Mouse (Mus musculus) intestine, embryonic 15.5 days (tissue): ENCODE data around the gene Rgs10. TPM values are rescaled to one million over a fixed set of nuclear protein-coding genes. Genes with fewer than 3 reads are reported as not detected.
A peak's percentile ranks its signal among the peaks of the same experiment; 100 is the strongest.

Experiments
- ATAC-seq: fragments of 200-750 bp; cut with Nextera tagmentation; 2 replicates; pipeline ENCODE4 v1.8.0; 2017; ENCODE audit warnings: moderate TSS enrichment, moderate library complexity
- H3K27ac ChIP-seq: fragments of 300-500 bp; sonication (generic); 2 replicates; pipeline ENCODE4 v1.5.1; 2015; ENCODE audit warnings: mild to moderate bottlenecking, inconsistent platforms
- H3K27me3 ChIP-seq: fragments of 300-500 bp; sonication (generic); replicated peaks from 2 replicates; pipeline ENCODE4 v1.6.1; 2015; ENCODE audit warnings: inconsistent platforms
- H3K36me3 ChIP-seq: fragments of 300-500 bp; sonication (generic); 2 replicates; pipeline ENCODE4 v1.6.1; 2015; ENCODE audit warnings: inconsistent platforms
- H3K4me1 ChIP-seq: fragments of 300-500 bp; sonication (generic); replicated peaks from 2 replicates; pipeline ENCODE4 v1.6.1; 2015; ENCODE audit warnings: inconsistent platforms
- H3K4me2 ChIP-seq: fragments of 300-500 bp; sonication (generic); replicated peaks from 2 replicates; pipeline ENCODE4 v1.6.1; 2015; ENCODE audit warnings: mild to moderate bottlenecking, inconsistent platforms
- H3K4me3 ChIP-seq: fragments of 300-500 bp; sonication (generic); replicated peaks from 2 replicates; pipeline ENCODE4 v1.5.1; 2015; ENCODE audit warnings: inconsistent platforms
- H3K9ac ChIP-seq: fragments of 300-500 bp; sonication (generic); 2 replicates; pipeline ENCODE4 v1.6.1; 2015; ENCODE audit warnings: inconsistent platforms
- H3K9me3 ChIP-seq: fragments of 300-500 bp; sonication (generic); 2 replicates; pipeline ENCODE4 v1.6.1; 2016; ENCODE audit warnings: inconsistent platforms
- WGBS: fragments of 180-500 bp; shearing (Covaris S2); methylation state at CpG from one replicate; pipeline ENCODE4 v1.1.7; 2015; 5-methylcytosine and 5-hydroxymethylcytosine counted together
- polyA plus RNA-seq: library from polyadenylated mRNA; unstranded; fragments of >200 nt; fragmentation: Nextera tagmentation; extraction: Ambion mirVana; gene quantifications from 2 replicates; pipeline ENCODE4 v1.2.1, GENCODE M21; 2015

Gene Rgs10
- 26.4 and 30.5 TPM in 2 replicates for polyA plus RNA-seq

DNA sequence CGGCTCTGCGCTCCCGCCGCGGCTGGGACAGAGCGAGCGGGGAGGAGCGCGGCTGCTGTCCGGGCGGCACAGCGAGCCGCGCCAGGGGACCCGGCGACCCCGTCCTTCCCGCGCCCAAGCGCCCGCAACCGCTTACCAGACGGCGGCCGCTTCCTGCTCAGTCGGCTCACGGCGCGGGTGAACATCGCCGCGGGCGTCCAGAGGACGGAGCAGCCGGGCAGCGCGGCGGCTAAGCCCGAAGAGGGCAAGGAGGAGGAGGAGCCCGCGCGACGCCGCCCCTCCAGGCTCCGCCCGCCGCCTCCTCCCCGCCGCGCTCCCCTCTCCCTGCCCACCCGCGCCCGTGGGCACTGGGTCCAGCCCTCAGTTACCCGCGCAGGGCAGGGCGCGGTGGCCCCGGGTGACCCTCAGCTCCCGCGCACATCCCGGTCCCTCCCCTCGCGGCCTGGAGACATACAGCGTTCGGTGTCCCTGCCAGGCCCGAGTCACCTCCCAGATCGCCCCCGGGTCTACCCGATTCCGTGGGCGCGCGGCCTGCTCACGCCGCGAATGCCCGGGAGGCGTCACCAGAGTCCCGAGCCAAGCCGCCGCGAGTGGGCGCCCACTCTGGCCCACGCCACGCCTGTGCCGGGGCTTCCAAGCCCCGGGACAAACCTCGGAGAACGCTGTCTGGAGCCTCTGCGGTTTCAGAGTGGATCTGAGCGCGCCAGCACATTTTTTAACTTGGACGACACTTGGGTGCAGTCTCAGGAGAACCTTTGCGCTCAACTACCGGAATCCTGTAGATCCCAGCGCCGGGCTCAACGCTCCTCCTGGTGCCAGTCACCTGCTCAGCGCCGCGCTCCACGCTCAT is at the start of gene Rgs10:
Rgs10 (minus strand) TSS at position 829 of the 850 bp plus-strand sequence.
- Histone ChIP-seq H3K4me1 (peaks cover 16% of the 10 kb centered on the region), H3K27me3 (peaks cover 39% of the 10 kb centered on the region), H3K27ac (no peak within 1 kb of the TSS), H3K9ac (peak within 1 kb of the TSS; percentile 65), H3K36me3 (no peaks in the 10 kb centered on the region), H3K4me3 (peak within 1 kb of the TSS; percentile 62), H3K9me3 (no peaks in the 10 kb centered on the region), H3K4me2 (peak within 1 kb of the TSS; percentile 99)
- ATAC-seq: peak; percentile 94
- WGBS: under 1% methylated on average over 97 of the region's 102 CpGs

GRCm38 (mm10) chr7:128462406-128462805 is 43.8 kb upstream of the Rgs10 start:
- peak overlapping the region; percentile 86 for H3K4me2 ChIP-seq
- no peaks in the 10 kb centered on the region for H3K36me3 ChIP-seq
- H3K4me1 ChIP-seq: peaks cover 10% of the 10 kb centered on the region; the same call in 1 of the 2 replicates
- H3K9me3 ChIP-seq: no peaks in the 10 kb centered on the region
- H3K27me3 ChIP-seq: no peaks in the 10 kb centered on the region
- peak overlapping the region; percentile 51; the same call in 1 of the 2 replicates for H3K9ac ChIP-seq
- H3K4me3 ChIP-seq: peak overlapping the region; percentile 67
- WGBS: 71% methylated on average over 5 of the region's 5 CpGs
- H3K27ac ChIP-seq: no peak overlapping the region
- ATAC-seq: no peak

GRCm38 (mm10) chr7:128461285-128462215 is 43.0 kb upstream of the Rgs10 start, which contains the start of gene Tial1:
Gene Tial1 (minus strand): TSS chr7:128461717.
- Histone ChIP-seq H3K4me1 (peaks cover 10% of the 10 kb centered on the region; the same call in 1 of the 2 replicates), H3K27ac (peak within 1 kb of the TSS; percentile 98), H3K4me3 (peak within 1 kb of the TSS; percentile 67), H3K4me2 (peak within 1 kb of the TSS; percentile 86), H3K9me3 (no peaks in the 10 kb centered on the region), H3K27me3 (no peaks in the 10 kb centered on the region), H3K9ac (peak within 1 kb of the TSS; percentile 82), H3K36me3 (no peaks in the 10 kb centered on the region)
- ATAC-seq: peak; percentile 99
- WGBS: under 1% methylated on average over 69 of the region's 69 CpGs

- WGBS: 0% methylated on average over 22 of the region's 23 CpGs
- H3K4me2 ChIP-seq: peak overlapping the region; percentile 86
- peak overlapping the region; percentile 82 for H3K9ac ChIP-seq
- H3K27me3 ChIP-seq: no peaks in the 10 kb centered on the region
- peaks cover 10% of the 10 kb centered on the region; the same call in 1 of the 2 replicates for H3K4me1 ChIP-seq
- ATAC-seq: peak; percentile 46; the same call in 1 of the 2 replicates
- peak overlapping the region; percentile 98 for H3K27ac ChIP-seq
- no peaks in the 10 kb centered on the region for H3K9me3 ChIP-seq
- H3K4me3 ChIP-seq: peak overlapping the region; percentile 67
- no peaks in the 10 kb centered on the region for H3K36me3 ChIP-seq
Measured at GRCm38 (mm10) chr7:128460865-128461228, 42.3 kb upstream of the Rgs10 start.

DNA sequence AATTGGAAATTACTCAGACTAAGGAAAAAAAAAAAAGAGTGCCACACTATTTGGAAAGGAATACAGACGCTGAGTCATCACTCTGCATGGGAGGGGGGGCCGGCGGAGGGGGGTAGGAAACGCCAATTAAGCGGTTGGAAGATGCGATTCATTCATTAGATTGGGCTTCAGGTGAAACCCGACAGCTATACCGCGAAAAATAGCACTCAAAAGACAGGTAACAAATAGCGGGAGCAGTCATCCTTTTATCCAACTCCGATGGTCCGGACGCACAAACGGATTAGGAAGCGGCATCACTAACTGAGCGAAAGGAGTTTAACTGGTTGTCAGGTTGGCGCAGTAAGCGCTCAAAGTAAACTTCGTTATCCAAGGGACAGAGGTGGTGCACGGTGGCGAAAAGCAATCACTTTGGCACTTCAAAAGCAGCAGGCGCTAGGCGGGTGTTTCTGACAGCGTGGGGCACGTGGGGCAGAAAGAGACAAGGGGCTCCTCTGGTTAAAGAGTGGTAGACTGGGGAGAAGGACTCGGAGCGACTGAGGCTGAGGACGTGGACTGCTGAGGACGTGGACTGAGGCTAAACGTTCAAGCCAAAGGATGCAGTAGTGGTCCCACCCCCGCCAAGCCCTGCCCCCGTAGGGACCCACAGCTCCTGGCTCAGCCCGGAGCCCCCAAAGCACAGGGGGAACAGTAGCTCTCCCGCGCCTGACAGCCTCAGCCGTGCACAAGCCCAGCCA is 41.7 kb upstream of the Rgs10 start:
- Histone ChIP-seq H3K27ac (peak overlapping the region; percentile 98), H3K4me1 (peaks cover 10% of the 10 kb centered on the region; the same call in 1 of the 2 replicates), H3K4me3 (peak overlapping the region; percentile 67), H3K27me3 (no peaks in the 10 kb centered on the region), H3K9me3 (no peaks in the 10 kb centered on the region), H3K36me3 (no peaks in the 10 kb centered on the region), H3K9ac (peak overlapping the region; percentile 82), H3K4me2 (peak overlapping the region; percentile 86)
- ATAC-seq: peak; percentile 1; the same call in 1 of the 2 replicates
- WGBS: under 1% methylated on average over 36 of the region's 36 CpGs

- no peak for ATAC-seq
- H3K4me3 ChIP-seq: peak overlapping the region; percentile 67
- H3K9me3 ChIP-seq: no peaks in the 10 kb centered on the region
- WGBS: 14% methylated on average over 4 of the region's 4 CpGs
- peak overlapping the region; percentile 86 for H3K4me2 ChIP-seq
- H3K27ac ChIP-seq: no peak overlapping the region
- H3K4me1 ChIP-seq: peaks cover 10% of the 10 kb centered on the region; the same call in 1 of the 2 replicates
- H3K9ac ChIP-seq: peak overlapping the region; percentile 82
- H3K27me3 ChIP-seq: no peaks in the 10 kb centered on the region
- H3K36me3 ChIP-seq: no peaks in the 10 kb centered on the region
Measured at GRCm38 (mm10) chr7:128459791-128460130, 41.2 kb upstream of the Rgs10 start.

DNA sequence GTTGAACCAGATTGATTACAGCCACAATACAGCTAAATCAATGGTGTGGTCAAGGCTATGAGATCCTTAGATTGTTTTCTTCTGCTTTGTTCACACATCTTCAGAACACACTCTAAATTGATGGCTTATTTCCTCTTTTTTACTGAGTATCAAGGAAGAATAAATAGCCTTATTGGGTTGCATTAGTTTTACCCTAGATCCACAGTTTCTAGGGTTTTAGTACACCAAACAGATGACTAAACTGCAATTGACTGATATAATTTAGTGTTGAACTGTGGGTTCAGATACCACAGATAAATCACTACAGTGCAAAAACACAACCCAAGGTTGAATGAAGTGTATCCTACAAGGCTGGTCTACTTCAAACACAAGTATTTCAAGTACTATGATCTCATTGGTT is 39.5 kb upstream of the Rgs10 start:
- no peak for ATAC-seq
- Histone ChIP-seq H3K4me2 (no peak overlapping the region), H3K27ac (no peak overlapping the region), H3K4me3 (no peak overlapping the region), H3K9ac (no peak overlapping the region), H3K36me3 (no peaks in the 10 kb centered on the region), H3K4me1 (peaks cover 10% of the 10 kb centered on the region; the same call in 1 of the 2 replicates), H3K27me3 (no peaks in the 10 kb centered on the region), H3K9me3 (no peaks in the 10 kb centered on the region)

DNA sequence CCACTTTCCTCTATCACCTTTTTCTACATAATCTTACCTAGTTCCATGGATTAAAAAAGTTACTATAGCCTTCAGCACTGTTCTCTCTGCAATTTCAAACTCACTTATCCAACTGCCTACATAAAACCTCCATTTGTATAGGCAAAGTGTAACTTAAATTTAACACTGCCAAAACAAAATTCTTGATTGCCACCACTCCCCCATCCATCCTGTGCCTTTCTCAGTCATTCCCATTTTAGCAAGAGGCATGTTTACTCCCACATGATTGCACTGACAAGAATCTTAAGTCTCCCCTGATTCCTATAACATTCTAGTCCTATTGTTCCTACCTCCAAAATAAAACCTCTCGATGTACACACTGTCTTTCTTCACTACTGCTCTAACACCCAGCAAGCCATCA is 34.2 kb upstream of the Rgs10 start:
- H3K36me3 ChIP-seq: peaks cover 2% of the 10 kb centered on the region; the same call in 1 of the 2 replicates
- no peak for ATAC-seq
- WGBS: 82% methylated on average over 1 of the region's 1 CpGs

DNA sequence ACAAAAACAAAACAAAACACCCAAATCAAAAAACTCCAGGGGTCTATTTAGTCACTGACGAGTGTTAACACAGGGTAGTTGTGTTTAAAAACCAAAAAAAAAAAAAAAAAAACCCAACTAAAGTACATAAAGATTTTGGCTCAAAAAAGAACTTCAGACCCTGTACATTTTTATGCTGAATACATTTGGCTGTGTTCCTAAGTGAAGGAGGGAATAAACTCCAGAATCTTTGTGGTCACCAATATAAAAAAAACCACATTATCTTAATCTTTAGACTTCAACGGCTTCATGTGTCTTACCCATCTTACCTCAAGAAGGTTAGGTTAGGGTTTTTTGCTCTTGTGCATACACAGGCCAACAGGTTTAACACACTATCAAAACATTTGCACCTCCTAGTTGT is 22.0 kb upstream of the Rgs10 start:
- ATAC-seq: no peak
- Histone ChIP-seq H3K4me2 (no peak overlapping the region), H3K27ac (no peak overlapping the region), H3K9me3 (no peaks in the 10 kb centered on the region), H3K9ac (no peak overlapping the region), H3K36me3 (0 out of 2 replicates have a peak, but pooled peaks cover 6% of the 10 kb centered on the region), H3K4me3 (no peak overlapping the region), H3K27me3 (no peaks in the 10 kb centered on the region), H3K4me1 (no peaks in the 10 kb centered on the region)
- WGBS: 96% methylated on average over 2 of the region's 2 CpGs

More for the DNA sequence above, 34.2 kb upstream of the Rgs10 start:
- no peaks in the 10 kb centered on the region; the same call in 1 of the 2 replicates for H3K4me1 ChIP-seq
- H3K9ac ChIP-seq: no peak overlapping the region
- H3K4me2 ChIP-seq: no peak overlapping the region
- no peak overlapping the region for H3K4me3 ChIP-seq
- no peaks in the 10 kb centered on the region for H3K27me3 ChIP-seq
- no peaks in the 10 kb centered on the region for H3K9me3 ChIP-seq
- no peak overlapping the region for H3K27ac ChIP-seq

DNA sequence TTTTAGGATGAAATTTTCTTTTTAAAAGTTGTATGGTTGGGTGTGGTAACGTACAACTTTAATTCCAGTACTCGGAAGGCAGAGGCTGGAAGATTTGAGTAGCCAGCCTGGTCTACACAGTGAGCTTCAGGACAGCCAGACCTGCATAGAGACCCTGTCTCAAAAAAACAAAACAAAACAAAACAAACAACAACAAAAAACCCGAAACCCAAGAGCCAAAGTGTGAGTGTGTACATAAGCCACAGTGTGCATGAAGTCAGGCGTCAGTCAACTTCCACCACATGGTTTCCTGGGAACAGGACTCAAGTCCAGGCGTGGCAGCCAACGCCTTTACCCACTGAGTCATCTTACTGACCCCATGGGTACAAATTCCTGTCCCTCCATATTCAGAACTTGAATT is 20.7 kb upstream of the Rgs10 start:
- 0 out of 2 replicates have a peak, but pooled peaks cover 4% of the 10 kb centered on the region for H3K36me3 ChIP-seq
- no peak overlapping the region for H3K27ac ChIP-seq
- no peak overlapping the region for H3K4me2 ChIP-seq
- WGBS: 93% methylated on average over 6 of the region's 6 CpGs
- H3K9ac ChIP-seq: no peak overlapping the region
- H3K9me3 ChIP-seq: no peaks in the 10 kb centered on the region
- no peaks in the 10 kb centered on the region for H3K27me3 ChIP-seq
- no peak overlapping the region for H3K4me3 ChIP-seq
- ATAC-seq: no peak
- no peaks in the 10 kb centered on the region for H3K4me1 ChIP-seq

DNA sequence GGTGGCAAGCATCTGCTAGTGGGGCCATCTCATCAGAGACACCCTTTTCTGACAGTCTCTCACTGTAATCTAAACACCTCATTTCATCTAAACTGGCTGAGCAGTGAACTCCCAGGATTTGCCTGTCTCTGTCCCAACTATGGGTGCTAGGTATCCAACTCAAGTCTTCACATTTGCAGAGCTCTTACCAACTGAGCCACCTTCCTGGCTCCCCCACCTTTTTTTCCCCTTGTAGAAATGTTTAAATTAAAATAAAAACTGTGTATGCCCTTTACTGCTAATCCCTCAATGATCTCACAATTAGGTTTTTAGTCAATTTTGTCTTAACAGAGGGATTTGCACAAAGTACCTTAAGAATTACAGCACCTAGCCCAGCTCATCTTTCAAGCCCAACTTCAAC is 19.6 kb upstream of the Rgs10 start:
- H3K4me3 ChIP-seq: no peak overlapping the region
- H3K27ac ChIP-seq: no peak overlapping the region
- H3K36me3 ChIP-seq: 0 out of 2 replicates have a peak, but pooled peaks cover 3% of the 10 kb centered on the region
- no peaks in the 10 kb centered on the region for H3K27me3 ChIP-seq
- ATAC-seq: no peak
- no peak overlapping the region for H3K9ac ChIP-seq
- H3K9me3 ChIP-seq: no peaks in the 10 kb centered on the region
- no peak overlapping the region for H3K4me2 ChIP-seq
- H3K4me1 ChIP-seq: no peaks in the 10 kb centered on the region
